Mouse (Mus musculus) cerebellum, adult 9-10 months (tissue): ENCODE data around the gene Fam135a.

Experiments used
- DNase-seq: peaks from one replicate; pipeline ENCODE4 v3.0.0; 2022

The Fam135a gene

DNA sequence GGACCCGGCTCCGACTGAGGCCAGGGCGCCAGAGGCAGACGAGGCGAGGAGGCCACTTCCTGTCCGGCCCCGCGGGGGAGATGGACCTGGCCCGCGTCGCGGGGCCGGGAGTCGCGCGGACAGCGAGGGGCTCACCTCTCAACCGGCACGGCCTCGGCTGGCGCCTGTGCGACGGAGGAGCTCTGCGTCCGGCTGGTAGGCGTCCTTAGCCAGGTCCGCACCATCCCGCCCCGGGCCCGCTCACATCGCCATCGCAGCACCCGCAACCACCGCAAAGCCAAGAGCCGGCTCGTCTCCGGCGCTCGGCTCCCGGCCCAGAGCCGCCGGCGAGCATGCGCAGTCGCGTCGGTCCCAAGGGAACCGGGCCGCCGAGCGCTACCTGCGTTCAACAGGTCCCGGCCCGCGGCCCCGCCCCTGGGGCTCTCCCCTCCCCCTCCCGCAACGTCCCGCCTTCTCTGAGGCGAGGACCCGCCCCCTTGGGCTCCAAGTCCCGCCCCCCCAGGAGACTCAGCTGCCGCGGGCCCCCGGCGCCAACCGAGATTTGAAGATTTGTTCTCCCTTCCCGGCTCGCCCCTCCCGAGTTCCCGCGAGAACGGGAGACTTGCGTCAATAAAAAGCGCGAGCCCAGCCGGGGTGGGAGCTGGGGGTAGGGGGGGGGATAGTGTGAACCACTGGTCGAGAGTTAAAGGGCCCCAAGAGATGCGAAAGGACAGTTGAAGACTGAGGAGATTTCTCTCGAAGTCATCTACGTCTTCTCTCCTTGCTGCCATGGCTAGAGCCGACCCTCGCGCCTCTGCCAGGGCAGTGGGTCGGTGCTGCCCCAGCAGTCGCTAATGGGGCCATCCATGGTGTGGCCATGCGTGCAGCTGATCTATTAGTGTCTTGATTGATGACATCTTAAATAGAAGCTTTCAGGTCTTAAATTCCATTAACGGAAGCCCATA, at the start of gene Fam135a:
Gene Fam135a, minus strand, starts transcription at position 416 of the 944 bp plus-strand sequence.
- peak; percentile 85 for DNase-seq

- DNase-seq, result no peak
Measured at GRCm38 (mm10) chr1:24143504-24143903, 43.4 kb upstream of the Fam135a start.

GRCm38 (mm10) chr1:24140555-24140954, 40.4 kb upstream of the Fam135a start:
- DNase-seq, result no peak

GRCm38 (mm10) chr1:24137133-24137532, 37.0 kb upstream of the Fam135a start:
- DNase-seq, result peak; percentile 85

- peak; percentile 57 for DNase-seq
Measured at GRCm38 (mm10) chr1:24134792-24135191, 34.7 kb upstream of the Fam135a start.

DNA sequence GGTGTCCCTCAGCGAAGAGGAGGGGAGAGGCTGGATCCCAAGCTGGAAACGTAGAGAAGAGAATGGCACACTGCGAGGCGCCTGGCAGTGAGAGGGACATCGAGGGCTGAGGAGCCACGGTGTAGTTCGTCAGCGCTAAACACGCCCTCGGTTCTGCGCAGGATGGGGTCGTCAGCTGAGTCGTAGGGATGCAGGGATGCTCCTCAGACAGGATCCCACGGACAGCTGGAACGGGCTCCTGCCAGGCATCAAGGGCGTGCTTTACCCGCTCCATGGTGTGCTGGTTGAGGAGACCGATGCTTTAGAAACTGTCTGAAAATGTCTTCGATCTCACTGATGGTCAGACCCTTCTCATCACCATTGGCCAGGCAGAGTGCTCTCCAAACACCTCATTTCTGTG, 33.7 kb upstream of the Fam135a start:
- DNase-seq, result no peak

GRCm38 (mm10) chr1:24127866-24128265, 27.7 kb upstream of the Fam135a start:
- DNase-seq, result no peak

DNA sequence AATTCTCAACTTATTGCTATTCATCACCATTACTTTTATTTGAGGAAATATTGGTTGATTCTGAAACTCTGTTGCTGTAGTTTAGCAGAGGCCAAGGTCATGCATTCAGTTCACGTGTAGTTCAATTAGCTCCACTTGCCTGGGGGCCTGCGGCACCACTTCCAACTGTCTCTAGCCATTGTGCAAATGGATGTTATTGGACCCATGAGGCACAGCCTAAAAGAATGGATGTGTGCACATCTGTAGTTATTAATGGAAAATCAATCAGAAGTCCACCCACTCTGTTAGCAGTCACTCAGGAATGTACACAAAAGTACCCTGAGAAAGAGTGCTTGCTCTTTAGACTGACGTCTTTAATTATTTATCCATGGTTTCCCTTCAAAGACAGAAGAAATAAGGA, 24.5 kb upstream of the Fam135a start:
- DNase-seq, result no peak

- DNase-seq, result no peak
Measured at GRCm38 (mm10) chr1:24122582-24122981, 22.4 kb upstream of the Fam135a start.

GRCm38 (mm10) chr1:24107971-24108773, 8.0 kb upstream of the Fam135a start:
- DNase-seq, result no peak

GRCm38 (mm10) chr1:24107378-24107777, 7.2 kb upstream of the Fam135a start:
- no peak for DNase-seq

- DNase-seq, result no peak
Measured at GRCm38 (mm10) chr1:24102579-24103149, 2.5 kb upstream of the Fam135a start.

DNA sequence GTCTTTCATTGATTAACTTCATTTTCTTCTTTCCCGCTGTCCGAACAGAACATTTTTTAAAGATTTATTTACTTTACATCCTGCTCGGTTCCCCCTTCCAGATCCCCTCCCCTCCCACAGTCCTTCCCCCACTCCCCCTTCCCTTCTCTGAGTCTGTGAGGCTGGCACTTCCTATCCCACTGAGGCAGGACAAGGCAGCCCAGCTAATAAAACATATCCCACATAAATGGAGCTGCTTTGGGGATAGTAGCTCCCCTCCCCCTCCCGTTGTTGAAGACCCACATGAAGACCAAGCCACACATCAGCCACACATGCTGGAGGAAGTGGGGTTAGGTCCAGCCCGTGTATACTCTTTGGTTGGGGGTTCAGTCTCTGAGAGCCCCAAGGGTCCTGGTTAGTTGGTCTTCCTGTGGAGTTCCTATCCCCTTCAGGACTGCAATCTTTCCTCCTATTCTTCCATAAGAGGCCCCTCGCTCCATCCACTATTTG, 773 bp upstream of the Fam135a start:
- peak; percentile 56 for DNase-seq

GRCm38 (mm10) chr1:24099541-24099925, 608 bp downstream of the Fam135a start:
- DNase-seq, result peak; percentile 50

- DNase-seq, result no peak
Measured at GRCm38 (mm10) chr1:24097541-24097940, 2.6 kb downstream of the Fam135a start.

DNA sequence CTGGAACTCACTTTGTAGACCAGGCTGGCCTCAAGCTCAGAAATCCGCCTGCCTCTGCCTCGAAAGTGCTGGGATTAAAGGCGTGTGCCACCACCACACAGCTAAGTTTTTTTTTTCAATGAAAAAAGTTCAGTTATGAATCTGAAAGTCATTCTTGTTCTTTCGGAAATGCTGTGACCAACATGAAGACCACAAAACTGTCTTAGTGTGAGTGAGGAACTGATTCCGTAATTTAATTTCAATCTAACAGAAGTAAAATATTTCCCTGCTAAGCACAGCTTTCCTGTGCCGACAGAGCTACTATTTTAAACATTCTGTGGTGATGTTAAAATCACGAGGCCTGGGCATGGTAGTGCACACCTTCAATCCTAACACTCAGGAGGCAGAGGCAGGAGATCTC, 7.7 kb downstream of the Fam135a start:
- DNase-seq, result no peak

- DNase-seq, result no peak
Measured at GRCm38 (mm10) chr1:24090603-24091002, 9.5 kb downstream of the Fam135a start.

DNA sequence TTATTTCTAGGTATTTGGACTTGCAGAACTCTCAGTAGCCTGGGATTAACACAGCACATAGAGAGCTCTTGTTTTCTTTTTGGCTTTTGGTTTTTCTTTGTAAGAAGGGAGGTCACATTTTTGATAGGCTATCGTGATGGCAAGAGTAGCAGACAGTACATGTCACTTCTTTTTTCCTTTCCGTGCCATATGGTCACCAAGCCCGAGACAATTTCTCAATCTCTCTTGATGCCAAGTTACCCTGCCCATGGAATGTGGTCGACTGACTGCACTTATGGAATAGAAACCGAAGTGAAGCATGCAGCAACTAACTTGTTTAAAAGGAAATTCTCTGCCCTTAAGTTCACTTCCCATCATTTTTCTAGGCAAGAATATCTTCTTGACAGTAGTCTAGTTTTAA, 10.0 kb downstream of the Fam135a start:
- DNase-seq, result peak; percentile 51

GRCm38 (mm10) chr1:24086176-24086575, 14.0 kb downstream of the Fam135a start:
- DNase-seq, result peak; percentile 60

- no peak for DNase-seq
Measured at GRCm38 (mm10) chr1:24074396-24074795, 25.7 kb downstream of the Fam135a start.

- DNase-seq, result no peak
Measured at GRCm38 (mm10) chr1:24073386-24074248, 26.5 kb downstream of the Fam135a start.

DNA sequence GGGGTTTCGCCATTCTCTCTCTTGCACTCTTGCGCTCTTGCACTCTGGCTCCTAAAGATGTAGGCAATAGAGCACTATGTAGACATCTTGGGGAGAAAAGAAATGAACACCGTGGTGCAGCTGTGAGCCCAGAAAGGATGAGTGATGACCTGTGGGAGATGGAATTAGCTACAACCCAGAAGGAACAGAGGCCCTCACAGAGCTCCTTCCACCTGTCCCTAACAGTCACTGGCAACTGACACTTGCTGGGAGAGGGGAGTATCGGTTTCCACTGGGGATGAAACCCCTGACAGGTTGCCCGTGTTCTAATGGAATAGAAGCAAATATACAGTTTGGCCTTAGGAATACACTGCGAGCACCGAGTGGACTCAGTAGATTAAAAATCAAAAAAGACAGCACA, 31.3 kb downstream of the Fam135a start:
- no peak for DNase-seq
